Mouse (Mus musculus): ENCODE measurements at regions not wholly inside any gene's neighbourhood (a gene's known extent, or its start where the extent isn't known, plus 50 kb on each side); places are given as distances from the start of the nearest gene placed in this dataset.

- DNase-seq = no peak
Observed at GRCm38 (mm10) chr16:93533205-93533604, 70.7 kb downstream of the Setd4 start.

- no peak for DNase-seq
Observed at GRCm38 (mm10) chr16:93531937-93532336, 71.9 kb downstream of the Setd4 start.

GRCm38 (mm10) chr16:93522485-93522884 lies 81.4 kb downstream of the Setd4 start:
- DNase-seq = no peak

GRCm38 (mm10) chr16:93520481-93520880 lies 83.4 kb downstream of the Setd4 start:
- DNase-seq = no peak

GRCm38 (mm10) chr16:93518620-93519019 lies 85.2 kb downstream of the Setd4 start:
- DNase-seq = no peak

GRCm38 (mm10) chr16:93516793-93517192 lies 87.1 kb downstream of the Setd4 start:
- DNase-seq = no peak

GRCm38 (mm10) chr16:93515456-93515941 lies 88.4 kb downstream of the Setd4 start:
- no peak for DNase-seq

- DNase-seq = no peak
Observed at GRCm38 (mm10) chr16:93513616-93514041, 90.2 kb downstream of the Setd4 start.

GRCm38 (mm10) chr16:93511988-93512387 lies 91.9 kb downstream of the Setd4 start:
- no peak for DNase-seq

GRCm38 (mm10) chr16:93511517-93511916 lies 92.3 kb downstream of the Setd4 start:
- no peak for DNase-seq

GRCm38 (mm10) chr16:93498800-93499199 lies 105.1 kb downstream of the Setd4 start:
- DNase-seq = no peak

GRCm38 (mm10) chr16:93493337-93494002 lies 110.4 kb downstream of the Setd4 start:
- no peak for DNase-seq

- DNase-seq = no peak
Observed at GRCm38 (mm10) chr16:93486646-93487550, 117.0 kb downstream of the Setd4 start.

GRCm38 (mm10) chr16:93469957-93470356 lies 133.9 kb downstream of the Setd4 start:
- no peak for DNase-seq

GRCm38 (mm10) chr16:93465741-93466140 lies 138.1 kb downstream of the Setd4 start:
- DNase-seq = no peak

GRCm38 (mm10) chr16:93464898-93465297 lies 139.0 kb downstream of the Setd4 start:
- no peak for DNase-seq

GRCm38 (mm10) chr16:93463405-93463804 lies 140.5 kb downstream of the Setd4 start:
- no peak for DNase-seq

- DNase-seq = no peak
Observed at GRCm38 (mm10) chr16:93462286-93462610, 141.6 kb downstream of the Setd4 start.

GRCm38 (mm10) chr16:93461406-93462285 lies 142.2 kb downstream of the Setd4 start:
- DNase-seq = no peak

- DNase-seq = no peak
Observed at GRCm38 (mm10) chr16:93459497-93460240, 144.2 kb downstream of the Setd4 start.

GRCm38 (mm10) chr16:93458598-93459496 lies 145.0 kb downstream of the Setd4 start:
- no peak for DNase-seq
